Mouse (Mus musculus): ENCODE results near the gene Poll.
"Not testable (repeated sequence)": the region's sequence is repeated elsewhere in the genome, so short reads cannot be mapped to it uniquely, and the experiment has no call there.

Gene Poll

GRCm38 (mm10) chr19:45577141-45577750 lies 16.9 kb upstream of the Poll start:
- no peak for DNase-seq (ENCODE audit: low spot score)

GRCm38 (mm10) chr19:45575632-45576001 lies 15.3 kb upstream of the Poll start:
- no peak for DNase-seq (ENCODE audit: low spot score)

- no peak for DNase-seq (ENCODE audit: low spot score)
These were observed 14.8 kb upstream of the Poll start for GRCm38 (mm10) chr19:45574941-45575631.

GRCm38 (mm10) chr19:45574339-45574898 lies 14.1 kb upstream of the Poll start:
- DNase-seq (ENCODE audit: low spot score) = no peak

- peak; percentile 71 for DNase-seq (ENCODE audit: low spot score)
These were observed 13.5 kb upstream of the Poll start for GRCm38 (mm10) chr19:45573861-45574267.

- no peak for DNase-seq (ENCODE audit: low spot score)
These were observed 12.7 kb upstream of the Poll start for GRCm38 (mm10) chr19:45573033-45573432.

- no peak for DNase-seq (ENCODE audit: low spot score)
These were observed 7.0 kb upstream of the Poll start for GRCm38 (mm10) chr19:45567367-45567766.

GRCm38 (mm10) chr19:45565925-45566715 lies 5.8 kb upstream of the Poll start:
- no peak for DNase-seq (ENCODE audit: low spot score)

- no peak for DNase-seq (ENCODE audit: low spot score)
These were observed 6.2 kb downstream of the Poll start for GRCm38 (mm10) chr19:45554136-45554535.

- no peak for DNase-seq (ENCODE audit: low spot score)
These were observed 8.1 kb downstream of the Poll start for GRCm38 (mm10) chr19:45552187-45552586.

GRCm38 (mm10) chr19:45549948-45550347 lies 10.4 kb downstream of the Poll start:
- no peak for DNase-seq (ENCODE audit: low spot score)

- DNase-seq (ENCODE audit: low spot score) = no peak
These were observed 11.0 kb downstream of the Poll start for GRCm38 (mm10) chr19:45549128-45549915.

- DNase-seq (ENCODE audit: low spot score) = not testable (repeated sequence)
These were observed 12.1 kb downstream of the Poll start for GRCm38 (mm10) chr19:45548196-45548595.

GRCm38 (mm10) chr19:45544925-45545321 lies 15.4 kb downstream of the Poll start:
- peak; percentile 57 for DNase-seq (ENCODE audit: low spot score)

GRCm38 (mm10) chr19:45544152-45544924 lies 16.0 kb downstream of the Poll start:
- DNase-seq (ENCODE audit: low spot score) = no peak

- no peak for DNase-seq (ENCODE audit: low spot score)
These were observed 18.3 kb downstream of the Poll start for GRCm38 (mm10) chr19:45542061-45542460.

- no peak for DNase-seq (ENCODE audit: low spot score)
These were observed 18.8 kb downstream of the Poll start for GRCm38 (mm10) chr19:45541409-45542041.

GRCm38 (mm10) chr19:45540657-45541408 lies 19.5 kb downstream of the Poll start:
- no peak for DNase-seq (ENCODE audit: low spot score)

GRCm38 (mm10) chr19:45537505-45537904 lies 22.8 kb downstream of the Poll start:
- DNase-seq (ENCODE audit: low spot score) = peak; percentile 38

- DNase-seq (ENCODE audit: low spot score) = no peak
These were observed 24.4 kb downstream of the Poll start for GRCm38 (mm10) chr19:45535929-45536328.
